Mouse (Mus musculus) heart, adult 2 months (tissue): ENCODE measurements around the gene Rb1.

Source experiments
- CTCF ChIP-seq: fragments of 200-600 bp; IDR thresholded peaks from 2 replicates; pipeline ENCODE4 v1.8.1; 2022; ENCODE audit warnings: antibody characterized with exemption, mild to moderate bottlenecking, moderate library complexity
- POLR2A ChIP-seq: fragments of 200-500 bp; IDR thresholded peaks from 2 replicates; pipeline ENCODE4 v1.6.1; 2011; ENCODE audit warnings: mild to moderate bottlenecking, low read depth, low read length, control low read depth; ENCODE audit not compliant: insufficient read depth

DNA sequence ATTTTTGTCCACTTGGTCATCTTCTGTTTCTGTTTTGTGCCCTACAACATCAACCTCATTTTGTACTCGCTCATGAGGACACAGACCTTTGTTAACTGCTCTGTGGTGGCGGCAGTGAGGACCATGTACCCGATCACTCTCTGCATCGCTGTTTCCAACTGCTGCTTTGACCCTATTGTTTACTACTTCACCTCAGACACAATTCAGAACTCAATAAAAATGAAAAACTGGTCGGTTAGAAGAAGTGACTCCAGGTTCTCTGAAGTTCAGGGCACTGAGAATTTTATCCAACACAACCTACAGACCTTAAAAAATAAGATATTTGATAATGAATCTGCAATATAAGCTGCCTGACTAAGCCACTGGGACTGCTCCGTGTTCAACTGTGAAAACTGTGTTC, 86.3 kb downstream of the Rb1 start:
- TF ChIP-seq CTCF, result no peak
- no peak for TF ChIP-seq POLR2A
